Mouse (Mus musculus) T-helper 2 cell (primary cell): Measurements from ENCODE around the gene Ncln.
"Not testable (repeated sequence)": the region's sequence is repeated elsewhere in the genome, so short reads cannot be mapped to it uniquely, and the experiment has no call there.

Experiments
- in situ Hi-C: fragments of 300-600 bp; cut with MboI, MseI; formaldehyde crosslinking; loops from one replicate; pipeline ENCODE4 v1.15.1; 2025; ENCODE audit warnings: high pct_unique_total_duplicates

Gene Ncln

DNA sequence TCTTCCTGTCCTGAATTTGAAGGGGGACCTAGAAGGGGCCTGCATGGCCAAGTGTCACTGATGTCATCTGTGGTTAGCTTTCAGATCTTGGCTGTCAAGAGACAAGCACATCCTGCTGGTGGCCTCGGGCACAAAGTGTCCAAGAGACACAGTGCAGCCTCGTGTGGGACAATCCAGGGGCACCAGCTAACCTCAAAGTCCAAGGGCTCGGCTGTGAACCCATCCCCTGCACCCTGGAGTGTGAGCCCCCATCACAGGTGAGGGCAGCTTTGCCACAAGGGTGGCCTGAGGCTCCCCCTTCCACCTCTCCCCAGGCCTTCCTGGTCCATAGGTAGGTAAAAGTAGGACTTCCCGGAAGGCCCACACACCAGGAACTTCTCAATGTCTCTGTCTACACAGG, 32.7 kb downstream of the Ncln start:
- in situ Hi-C loops, result no loop called here

DNA sequence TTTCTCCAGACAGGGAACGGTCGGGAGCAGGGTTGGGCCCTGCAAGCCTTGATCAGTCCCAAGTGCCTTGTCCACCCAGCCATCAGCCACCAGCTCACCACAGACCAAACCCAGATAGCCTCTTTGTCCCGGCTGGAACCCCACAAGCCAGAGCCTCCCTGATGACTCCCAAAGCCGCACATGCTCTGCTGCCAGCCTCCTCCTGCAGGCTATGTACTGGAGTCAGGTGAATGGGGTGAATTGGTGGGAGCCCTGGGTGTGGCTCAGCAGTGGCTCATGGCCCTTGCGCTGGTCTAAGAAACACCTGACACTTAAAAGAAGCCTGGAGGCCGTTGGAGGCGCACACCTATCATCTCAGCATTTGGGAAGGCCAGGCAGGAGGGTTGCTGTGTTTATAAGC, 33.3 kb downstream of the Ncln start:
- in situ Hi-C loops, result no loop called here

DNA sequence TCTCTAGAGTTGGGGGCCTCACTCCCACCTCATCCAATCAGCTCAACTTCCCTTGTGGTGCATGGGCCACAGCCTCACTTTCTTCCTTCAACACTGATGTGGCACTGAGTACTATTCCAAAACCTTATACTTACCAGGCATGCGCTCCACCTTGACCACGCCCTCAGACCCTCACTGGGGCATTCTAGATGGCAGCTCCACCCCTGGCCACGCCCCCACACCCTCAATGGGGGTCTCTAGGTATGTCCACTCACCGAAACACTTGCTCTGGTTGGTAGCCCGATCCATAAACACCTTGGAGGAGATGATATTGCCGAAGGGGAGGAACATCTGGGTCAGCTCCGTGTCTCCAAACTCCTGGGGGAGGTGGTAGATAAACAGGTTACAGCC, 33.8 kb downstream of the Ncln start:
- in situ Hi-C loops, result no loop called here

DNA sequence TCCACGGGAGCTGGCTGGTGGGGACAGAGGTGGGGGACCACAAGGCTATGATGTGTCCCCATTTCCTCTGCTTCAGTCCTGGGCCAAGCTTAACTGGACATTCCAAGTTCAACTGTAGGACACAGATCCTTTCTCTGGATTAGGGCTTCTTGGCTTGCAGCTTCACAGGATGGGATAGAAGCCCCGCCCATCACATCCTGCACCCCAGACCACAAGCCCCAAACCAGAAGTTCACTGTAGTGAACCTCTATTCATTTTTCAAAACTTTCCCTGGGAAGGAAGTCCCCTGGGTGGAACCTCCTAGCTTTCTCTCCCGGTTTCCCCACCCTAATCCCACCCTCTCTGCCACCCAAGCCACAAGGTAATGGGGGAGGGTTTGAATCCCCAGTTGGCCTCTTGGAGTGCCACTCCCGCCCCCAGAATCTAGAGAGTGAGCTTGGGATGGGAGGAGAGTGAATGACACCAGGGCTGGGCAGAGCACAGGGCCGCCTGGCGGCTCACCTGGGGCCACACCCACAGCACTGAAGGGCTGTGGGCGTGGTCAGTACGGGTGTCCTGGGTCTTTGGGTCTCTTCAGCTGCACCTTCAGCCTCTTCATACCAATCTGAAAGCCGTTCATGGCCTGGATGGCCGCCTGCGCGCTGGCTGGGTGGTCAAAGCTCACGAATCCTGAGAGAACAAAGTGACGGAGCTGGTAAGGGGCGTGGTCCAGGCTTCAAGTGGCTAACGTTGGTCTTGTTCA, 34.3 kb downstream of the Ncln start:
- in situ Hi-C loops, result no loop called here

DNA sequence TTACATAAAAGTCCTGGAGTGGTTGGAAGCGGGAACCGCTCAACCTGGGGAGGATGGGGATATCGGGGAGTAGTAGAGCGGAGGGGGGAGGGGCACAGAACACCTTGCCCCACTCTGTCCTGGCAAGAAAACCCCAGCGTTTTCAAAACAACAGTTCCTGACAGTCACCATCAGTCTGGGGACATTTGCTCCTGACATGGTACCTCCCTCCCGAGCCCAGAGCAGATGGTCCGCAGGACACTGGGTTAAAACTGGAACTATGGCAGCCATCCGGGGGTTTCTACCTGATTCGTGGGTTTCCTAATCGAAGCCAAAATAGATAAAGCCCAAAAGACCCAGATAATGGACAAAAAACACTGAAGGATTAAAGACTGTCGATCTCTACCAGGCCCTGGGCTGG, 35.2 kb downstream of the Ncln start:
- in situ Hi-C loops, result no loop called here

DNA sequence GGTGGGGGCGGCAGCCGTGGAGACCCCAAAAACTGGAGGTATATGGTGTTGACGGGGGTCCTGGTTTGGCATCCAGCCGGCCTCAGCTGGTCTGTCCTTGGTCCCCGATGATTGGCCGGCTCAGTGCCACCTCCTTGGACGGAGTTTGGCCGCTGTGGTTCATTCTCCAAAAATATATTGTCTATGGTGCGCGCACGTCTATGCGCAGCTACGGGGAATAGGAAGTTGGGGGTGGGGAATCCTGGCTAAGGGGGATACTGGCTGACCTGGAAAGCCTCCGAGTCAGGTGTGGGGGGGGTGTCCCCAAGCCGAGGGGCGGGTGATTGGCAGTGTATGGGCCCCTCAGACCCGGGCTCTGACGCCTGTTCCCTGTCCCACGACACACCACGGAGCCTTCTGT, 35.7 kb downstream of the Ncln start:
- in situ Hi-C loops, result no loop called here

DNA sequence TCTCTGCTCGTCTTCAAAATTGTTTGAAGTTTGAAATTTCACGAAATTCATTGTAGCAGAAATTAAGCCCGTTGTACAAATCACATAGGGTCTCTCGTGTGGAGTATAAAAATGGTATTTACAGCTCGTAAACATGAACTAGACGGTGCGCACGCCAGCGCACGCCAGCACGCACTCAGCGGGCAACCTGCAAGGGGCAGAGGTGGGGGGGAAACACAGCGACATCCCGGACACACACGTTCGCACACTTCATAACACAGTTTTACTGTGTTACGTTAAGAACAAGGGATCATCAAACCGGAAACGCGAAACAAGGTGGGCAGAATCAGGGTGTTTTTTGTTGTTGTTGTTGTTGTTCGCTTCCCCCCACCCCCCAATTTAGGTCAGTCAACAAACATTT, 36.8 kb downstream of the Ncln start:
- in situ Hi-C loops, result no loop called here

DNA sequence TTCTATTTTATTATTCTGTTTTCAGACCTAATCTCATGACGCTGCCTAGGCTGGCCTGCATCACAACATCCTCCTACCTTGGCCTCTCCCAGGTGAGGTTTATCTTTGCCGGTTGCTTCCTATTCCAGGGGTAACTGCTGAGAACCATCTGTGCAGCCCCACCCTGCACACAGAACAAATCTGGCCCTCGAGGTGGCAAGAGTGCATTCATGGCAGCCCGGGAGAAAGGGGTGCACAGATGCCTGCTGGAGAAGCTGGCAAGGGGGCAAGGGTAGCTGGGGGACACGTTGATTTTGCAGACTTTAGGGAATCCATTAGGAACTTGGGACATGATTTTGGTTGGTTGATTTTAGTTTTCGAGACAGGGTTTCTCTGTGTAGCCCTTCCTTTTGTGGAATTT, 37.9 kb downstream of the Ncln start:
- in situ Hi-C loops, result no loop called here

DNA sequence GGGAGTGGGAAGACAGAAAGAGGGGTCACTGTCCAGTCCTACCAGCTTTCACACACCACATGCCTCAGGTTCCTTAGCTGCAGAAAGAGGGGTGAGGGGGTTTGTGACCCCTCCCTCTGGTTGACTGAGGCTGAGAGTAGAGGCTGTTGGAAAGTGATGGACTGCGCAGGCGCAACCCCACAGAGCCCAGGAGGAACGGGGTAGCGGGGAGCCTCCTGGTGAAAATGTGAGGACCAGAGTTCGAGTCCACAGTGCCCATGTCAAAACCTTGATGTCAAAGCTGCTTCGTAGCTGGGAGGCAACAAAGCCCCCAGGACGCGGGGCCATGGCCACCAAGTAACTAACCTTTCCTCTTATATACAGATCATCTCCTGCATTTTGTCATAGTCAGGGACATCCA, 38.6 kb downstream of the Ncln start:
- in situ Hi-C loops, result no loop called here

DNA sequence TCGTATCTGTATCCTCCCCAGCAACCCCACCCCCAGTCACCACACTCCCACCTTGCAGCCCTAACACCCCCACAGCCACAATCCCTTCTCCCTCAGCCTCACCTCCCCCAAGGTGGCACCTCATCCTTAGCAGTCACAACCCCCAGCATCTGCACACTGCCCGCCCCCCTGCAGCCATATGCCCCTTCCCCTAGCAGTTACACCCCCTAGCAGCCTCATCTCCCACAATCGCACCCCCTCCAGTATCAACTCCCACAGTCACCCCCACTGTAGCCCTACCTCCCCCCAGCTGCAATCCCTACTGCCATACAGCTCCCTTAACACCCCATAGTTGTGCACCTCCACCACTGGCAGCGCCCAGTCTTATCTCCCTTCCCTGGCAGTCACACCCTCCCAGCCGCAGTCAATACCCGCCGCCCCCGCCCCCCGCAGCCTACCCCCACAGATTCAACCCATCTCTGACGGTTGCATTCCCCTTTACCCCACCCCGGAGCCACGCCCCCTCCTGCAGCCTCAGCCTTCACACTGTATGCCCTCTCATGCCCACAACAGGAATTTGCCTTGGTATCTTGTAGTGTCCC, 39.1 kb downstream of the Ncln start:
- in situ Hi-C loops, result no loop called here

DNA sequence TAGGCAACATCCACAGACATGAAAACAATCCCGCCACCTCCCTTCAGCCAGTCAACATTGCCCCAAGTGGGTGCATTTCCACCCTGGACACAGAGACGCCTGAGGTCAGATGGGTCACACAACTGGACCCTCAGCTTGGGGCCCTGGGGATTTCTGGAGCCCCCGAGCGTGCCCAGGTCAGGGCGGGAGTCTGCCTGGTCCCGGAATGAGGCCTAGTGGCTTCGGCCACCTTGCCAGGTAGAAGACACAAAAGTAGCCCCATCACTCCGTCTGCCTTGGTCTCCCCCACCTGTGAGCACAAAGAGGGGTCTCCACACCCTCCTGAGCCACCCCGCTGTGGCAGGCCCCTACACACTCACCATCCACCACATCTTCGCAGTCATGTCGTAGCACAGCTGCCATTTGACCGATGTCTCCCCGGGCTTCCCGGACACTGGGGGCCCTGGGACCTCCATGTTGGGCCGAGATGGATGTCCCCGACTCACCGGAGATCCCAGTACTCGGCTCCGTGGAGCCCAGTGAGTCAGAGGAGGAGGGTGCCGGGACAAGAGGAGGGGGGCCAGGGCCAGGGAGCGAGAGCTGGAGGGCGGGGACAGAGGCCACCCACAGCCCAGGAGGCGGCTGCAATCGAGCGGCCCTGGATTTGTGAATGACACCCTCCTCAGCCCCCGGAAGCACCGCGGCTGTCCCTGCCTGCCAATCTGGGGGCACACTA, 40.9 kb downstream of the Ncln start, which contains the start of gene Nfic:
Nfic (minus strand) TSS at position 455 of the 715 bp plus-strand sequence.
- in situ Hi-C loops, result no loop called here

DNA sequence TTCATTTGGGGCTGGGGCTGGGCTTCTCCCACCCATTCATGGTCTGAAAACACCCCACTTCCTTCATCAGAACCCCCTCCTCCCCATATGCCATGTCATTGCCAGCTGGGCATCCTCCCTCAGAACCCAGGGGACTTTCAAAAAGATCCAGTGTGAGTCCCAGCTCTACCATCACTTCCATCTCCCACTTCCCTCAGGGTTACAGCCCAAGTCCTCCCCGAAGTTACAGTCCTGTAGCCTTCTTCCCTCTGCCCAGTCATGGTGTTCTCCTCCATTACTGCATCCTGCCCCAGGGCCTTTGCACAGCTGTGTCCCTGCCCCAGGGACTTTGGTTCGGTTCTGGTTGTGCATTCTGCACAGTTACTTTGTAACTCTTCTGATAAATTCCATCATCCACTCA, 42.1 kb downstream of the Ncln start:
- in situ Hi-C loops, result no loop called here

DNA sequence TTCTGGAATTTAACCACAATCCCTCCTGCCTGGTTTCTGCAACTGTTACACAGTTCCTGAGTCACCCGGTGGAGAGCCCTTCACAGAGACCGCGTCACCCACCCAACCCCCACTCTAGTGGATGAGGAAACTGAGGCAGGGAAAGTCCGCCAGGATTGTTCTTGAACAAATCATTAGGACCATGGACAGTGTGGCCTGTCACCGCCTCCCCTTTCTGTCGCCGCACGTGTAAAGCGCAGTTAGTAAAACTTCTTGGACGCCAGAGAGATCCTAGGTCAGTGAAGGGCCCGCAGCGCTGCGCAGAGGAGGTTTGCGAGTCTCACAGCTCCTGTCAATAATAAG, 43.3 kb downstream of the Ncln start:
- in situ Hi-C loops, result no loop called here

DNA sequence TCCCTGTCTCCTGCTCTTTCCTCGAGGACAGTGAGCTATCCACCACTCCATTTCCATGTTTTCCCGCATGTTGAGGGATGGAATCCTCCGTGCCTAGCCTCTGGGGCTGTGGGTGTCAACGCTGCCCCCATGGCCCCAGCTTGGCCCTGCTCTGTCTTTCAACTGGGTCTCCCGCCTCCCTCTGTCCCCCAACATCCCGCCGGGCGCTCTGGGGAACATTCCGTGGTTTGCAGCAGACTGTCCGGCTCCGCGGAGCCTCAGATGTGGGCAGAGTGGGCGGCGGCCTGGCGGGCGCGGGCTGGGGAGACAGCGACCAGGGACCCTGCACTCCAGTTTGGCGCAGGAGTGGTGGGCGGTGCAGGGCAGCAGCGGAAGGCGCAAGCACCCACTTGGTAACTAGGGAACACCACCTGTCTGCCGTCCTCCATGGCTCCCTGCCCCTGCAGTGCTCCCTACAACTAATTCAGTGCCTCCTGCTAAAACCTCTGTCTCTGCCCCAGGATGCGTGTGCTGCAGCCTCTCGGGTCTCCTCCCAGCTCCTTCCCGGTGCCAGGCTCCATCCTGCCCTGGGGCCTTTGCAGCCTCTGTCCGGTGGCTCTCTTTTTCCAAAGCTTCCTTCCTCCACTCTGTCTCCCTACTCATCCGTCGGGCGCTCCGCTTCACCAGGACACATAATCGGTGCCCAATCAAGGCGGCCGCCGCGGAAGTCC, 43.8 kb downstream of the Ncln start:
- in situ Hi-C loops, result no loop called here

DNA sequence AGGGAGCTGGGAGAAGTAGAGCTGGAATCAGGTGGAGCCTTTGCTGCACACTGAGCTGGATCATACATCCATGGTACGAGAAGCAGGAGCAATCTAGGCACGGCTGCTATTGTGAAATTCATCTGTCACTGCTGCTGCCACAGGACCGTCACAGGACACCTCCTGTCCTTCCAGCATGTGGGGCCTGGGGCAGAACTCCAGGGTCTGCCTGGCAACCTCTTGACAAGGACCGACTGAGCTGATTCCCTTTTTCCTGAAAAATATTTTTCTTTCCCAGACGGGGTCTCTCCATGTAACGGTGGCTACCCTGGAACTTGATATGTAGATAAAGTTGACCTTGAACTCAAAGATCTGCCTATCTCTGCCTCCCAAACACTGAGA, 44.8 kb downstream of the Ncln start:
- in situ Hi-C loops, result no loop called here

DNA sequence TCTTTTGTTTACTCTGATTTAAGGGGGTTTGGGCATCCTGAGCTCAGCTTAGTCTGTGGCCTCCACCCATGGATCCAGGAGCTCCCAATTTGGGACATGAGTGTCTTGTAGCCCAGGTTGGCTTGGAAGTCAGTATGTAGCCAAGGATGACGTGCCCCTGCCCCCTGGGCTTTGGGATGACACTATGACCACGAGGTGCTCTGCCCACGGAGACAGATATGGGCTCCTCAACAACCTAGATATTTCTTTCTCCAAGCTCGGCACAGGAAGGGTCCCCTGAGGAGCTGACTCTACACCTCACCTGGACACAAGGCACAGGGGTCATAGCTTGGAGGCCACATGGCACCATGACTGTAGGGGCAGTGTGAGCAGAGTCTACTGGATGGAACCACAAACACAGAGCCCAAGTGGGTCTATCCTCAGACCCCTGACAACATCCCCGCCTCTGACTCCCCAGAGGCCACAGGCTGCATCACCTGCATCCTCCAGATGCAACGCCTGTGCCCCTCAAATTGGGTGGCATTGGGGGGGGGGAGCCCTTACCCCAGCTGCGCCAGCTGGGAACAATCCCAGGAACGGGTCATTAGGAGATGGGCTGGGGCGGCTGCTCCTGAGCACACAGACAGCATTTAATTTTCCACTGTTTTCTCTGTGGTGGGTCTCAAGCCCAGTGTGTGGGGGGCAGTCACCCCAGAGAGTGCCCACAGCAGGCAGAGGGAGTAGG, 45.4 kb downstream of the Ncln start:
- in situ Hi-C loops, result no loop called here

DNA sequence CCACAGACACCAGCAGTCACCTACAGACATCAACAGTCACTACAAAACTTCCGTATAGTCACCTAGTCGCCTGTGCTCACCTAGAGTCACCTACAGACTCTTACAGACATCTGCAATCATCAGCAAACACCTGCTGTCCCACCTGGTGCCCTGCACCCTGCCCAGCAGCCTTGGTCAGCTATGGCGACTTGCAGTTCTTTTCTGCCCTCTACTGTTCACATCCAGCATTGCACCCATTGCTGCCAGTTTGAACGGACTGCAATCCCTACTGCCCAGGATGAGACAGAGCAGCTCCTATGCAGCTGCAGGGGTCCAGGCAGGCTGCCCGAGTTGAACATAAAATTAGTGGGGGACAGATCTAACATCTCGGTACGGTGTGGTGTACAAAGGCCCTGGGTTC, 46.1 kb downstream of the Ncln start:
- in situ Hi-C loops, result no loop called here

DNA sequence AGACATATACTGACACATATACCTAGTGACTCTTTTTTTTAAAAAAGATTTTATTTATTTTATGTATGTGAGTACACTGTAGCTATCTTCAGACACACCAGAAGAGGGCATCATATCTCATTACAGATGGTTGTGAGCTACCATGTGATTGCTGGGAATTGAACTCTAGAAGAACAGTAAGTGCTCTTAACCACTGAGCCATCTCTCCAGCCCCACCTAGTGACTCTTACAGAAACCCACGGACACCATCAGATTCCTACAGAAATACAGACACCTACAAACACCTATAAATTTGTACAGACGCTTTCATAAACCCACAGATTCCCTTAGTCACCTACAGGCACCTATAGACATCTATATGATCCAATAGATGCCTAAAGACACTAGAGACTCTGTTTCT, 50.7 kb downstream of the Ncln start:
- in situ Hi-C loops, result not testable (repeated sequence)

DNA sequence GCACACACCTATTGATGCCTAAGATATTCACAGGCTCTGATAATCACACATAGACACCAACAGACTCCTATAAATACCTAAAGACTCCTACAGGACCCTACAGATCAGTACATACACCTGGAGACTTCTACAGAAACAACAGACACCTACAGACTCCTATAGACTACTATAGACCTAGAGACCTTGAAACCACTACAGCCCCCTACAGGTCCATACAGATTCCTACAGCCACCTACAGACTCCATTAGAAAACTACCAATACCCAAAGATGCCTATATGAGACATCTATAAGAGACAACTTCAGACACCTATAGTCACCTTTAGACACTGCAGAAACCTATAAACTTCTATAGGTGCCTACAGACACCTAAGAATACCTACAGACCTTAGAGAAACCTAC, 55.2 kb downstream of the Ncln start:
- in situ Hi-C loops, result loop anchor here (5.0 kb wide), 1 partner anchor 34 kb away; no protein-coding TSS in a partner anchor
